Mouse (Mus musculus) thymus, postnatal 14 days (tissue): ENCODE results near the gene Ofcc1.

Source experiments
- DNase-seq: peaks from one replicate; pipeline ENCODE4 v3.0.0; 2021

Ofcc1 gene

DNA sequence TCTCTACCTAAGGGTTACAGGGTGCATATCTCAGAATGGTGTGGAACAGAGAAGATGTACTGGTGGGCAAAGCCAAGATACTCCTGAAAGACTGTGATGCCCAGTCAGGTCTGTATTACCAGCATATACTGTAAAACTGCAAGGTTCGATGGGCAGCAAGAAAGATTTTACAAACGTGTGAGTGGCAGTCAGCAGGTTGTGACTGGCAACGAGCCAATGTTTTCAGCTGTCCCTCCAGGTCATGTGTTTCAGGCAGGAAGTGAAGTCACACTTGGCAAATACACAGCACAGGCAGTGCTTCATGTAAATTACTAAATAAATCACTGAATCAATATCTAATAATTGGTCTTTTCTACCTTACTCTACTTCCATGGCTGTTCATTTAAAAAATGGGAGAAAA, at the start of gene Ofcc1:
TSS of gene Ofcc1 (minus strand) at position 163 of the 400 bp plus-strand sequence.
- DNase-seq, result no peak

DNA sequence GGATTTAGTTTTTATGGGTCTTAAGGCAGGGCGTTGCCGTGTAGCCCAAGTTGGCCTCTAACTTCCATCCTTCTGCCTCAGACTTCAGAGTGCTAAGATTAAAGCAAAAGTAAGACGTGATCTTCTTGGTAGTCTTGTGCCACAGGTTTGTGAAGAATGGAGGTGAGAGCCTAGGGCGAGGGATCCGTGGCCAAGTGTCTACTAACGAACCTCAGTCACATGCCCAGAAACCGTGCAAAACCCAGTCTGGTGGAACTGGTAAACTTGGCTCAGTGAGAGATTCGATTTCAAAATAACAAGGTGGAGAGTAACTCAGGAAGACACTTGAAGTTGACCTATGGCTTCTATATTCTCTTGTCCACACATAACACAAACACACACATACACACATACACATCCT, 28.9 kb upstream of the Ofcc1 start:
- DNase-seq, result no peak

DNA sequence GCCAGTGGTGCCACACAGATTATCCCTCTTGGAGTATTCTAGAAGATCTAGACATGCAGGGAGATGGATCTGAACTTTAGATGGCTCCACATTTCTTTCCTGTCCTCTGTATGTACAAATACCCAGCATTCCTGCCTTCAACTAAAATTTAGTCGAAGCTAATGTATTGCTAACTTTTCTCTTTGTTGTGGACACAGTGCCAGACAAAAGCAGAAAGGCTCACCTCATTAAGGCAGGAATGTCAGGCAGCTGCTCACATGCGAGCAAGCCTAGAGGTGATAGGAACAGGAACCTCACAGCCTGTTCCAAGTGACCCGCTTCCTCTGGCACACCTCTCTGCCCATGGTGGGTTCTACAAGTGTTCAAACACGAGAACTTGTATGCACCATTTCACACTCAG, 26.2 kb upstream of the Ofcc1 start:
- no peak for DNase-seq

DNA sequence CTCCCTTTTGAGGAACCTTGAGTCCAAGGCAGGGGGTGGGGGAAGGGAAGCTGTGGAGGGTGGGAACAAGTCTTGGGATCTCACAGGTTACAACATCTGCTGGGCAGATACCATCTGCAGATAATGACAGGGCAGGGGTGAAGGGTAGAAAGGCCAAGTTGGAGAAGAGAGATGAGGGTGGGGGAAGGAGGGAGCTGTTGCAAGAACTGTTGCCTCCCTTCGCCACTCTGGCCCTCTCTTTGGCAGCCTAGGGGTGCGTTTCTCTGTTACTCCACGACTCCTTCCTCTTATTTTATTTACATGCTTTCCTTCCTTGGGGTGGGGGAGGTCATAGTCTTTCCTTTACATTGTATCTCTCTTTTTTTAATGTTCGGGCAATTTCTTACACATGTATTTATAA, 23.7 kb upstream of the Ofcc1 start:
- DNase-seq, result no peak

DNA sequence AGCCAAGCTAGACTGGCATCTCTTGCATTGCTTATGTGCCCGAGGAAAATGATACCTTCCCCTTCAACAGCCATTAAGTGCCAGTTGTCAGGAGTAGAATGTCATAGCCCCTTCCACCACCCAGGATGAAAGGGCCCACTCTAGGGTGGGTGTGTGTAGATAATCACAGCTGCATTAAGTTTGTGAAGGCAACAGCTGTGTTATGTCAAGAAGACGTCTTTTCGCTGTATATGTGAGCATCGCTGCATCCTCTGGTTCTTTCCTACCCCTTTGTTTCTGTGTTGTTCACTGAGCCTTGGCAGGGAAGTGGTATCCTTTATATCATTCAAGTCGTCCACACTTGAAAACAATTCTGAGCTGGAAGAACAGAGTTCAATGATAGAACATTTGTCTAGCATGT, 15.5 kb upstream of the Ofcc1 start:
- DNase-seq, result no peak

DNA sequence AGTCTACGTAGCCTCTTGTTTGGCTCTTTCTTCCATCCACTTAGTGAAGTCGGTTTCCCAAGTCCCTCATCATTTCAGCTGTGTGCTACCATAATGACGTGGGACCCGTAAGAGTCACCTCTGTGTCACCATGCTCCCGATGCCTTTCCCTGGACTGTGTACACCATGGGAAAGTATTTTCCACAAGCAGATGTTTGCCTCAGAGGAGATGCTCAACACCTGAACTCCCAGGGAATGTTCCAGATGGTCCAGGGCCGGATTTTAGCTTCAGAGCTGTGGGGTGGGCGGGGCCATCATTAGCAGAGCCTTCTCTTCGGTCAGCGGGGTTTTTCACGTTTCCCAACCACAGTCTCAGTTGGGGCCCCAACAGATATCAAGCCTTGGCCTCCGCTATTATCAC, 5.5 kb upstream of the Ofcc1 start:
- no peak for DNase-seq

DNA sequence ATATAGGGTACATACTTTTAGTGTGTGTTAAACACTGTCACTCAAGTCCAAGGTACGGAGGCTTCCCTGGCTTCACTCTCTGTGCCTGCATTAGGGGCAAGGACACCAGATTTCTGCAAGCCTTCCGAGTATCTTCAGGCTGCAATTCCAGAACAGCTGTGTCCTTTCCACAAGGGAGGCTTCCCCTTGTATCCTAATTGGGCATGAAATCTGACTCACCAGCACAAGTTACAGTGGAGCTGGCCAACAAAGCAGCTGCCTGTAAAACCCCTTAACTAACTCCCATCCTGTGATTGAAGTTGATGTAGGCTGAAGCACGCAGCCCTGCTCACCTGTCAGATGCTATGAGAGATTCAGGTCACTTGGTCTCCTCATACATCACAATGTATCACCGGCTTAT, 3.6 kb upstream of the Ofcc1 start:
- no peak for DNase-seq

DNA sequence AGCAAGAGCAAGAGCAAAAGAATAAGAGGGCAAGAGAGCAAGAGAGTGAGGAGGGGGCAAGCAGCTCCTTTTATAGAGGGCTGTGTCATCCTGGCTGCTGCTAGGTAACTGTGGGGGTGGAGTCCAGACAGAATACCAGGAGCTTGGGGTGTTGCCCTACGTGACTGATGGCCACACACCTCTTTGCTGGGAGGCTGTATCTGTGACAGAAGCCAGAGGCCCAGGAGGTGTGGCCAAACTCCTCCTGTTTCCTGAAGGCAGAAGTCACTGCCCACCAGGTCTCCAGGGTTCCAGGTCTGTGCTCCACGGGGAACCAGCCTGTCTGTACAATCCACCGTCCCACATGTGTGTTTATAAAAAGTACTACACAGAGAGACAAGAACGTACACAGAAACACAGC, 558 bp downstream of the Ofcc1 start:
- DNase-seq, result no peak

DNA sequence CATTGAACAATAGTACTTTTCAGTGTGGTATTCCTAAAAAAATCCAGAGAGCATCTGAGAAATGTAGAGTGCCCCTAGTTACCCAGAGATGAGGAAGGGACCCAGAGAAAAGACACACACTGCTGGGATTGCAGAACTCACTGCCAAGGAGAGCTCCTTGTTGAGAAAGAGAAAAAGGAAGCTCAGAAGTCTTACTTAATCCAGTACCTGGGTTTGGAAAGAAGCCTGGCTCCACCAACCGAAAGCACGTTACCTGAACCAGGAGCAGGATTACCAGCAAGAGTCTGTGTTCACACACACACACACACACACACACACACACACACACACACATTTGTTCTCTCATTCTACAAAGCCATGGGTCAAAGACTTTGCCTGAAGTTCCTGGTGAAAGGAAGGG, 14.2 kb downstream of the Ofcc1 start:
- DNase-seq, result no peak

DNA sequence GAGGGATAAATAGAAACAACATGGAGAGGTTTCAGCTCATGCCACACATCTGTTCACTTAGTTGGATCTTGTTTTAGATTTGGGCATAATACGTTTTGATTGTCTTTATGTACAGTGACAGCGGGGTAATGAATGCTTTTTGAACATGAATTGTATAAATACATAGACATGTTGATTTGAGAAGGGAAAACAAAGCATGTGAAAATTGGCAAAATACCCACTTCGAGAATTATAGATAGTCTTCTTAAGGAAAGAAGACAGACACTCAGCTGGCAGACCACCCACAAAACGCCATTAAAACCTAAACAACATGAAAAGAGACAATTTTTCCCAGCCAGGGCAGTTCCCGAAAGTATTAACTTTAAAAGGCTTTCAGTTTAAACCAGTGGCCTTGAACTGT, 37.9 kb downstream of the Ofcc1 start:
- DNase-seq, result no peak

DNA sequence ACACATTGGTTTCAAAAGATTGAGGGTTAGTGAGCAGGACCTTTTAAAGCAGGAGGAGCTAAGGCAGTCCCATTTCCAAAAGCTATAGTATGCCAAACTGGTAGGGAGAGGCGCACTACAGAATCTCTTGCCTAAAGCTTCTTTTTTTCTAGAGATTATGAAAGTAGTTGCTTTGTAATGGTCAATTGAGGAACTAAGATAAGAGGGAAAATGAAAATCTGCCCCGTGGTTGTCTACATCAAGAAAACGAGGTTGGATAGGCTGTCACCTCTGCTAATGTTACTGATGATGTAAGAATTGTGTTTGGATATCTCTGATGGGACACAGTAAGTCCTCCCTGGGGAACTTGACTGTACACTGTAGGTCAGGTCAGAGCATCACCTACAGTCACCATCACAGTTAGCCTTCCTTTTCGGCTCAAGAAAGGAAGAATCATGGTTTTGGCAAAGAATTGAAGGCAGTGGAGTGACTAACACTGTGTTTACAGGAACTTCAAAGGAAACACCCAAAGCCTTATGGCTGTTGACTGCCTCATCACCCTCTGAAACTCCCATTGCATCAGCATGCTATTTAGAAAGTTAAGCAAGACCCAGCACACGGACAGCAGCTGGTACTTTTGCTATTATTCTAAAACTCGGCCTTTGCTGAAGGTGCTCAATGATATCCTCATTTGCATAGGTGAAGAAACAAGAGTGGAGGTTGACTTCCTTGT, 40.3 kb downstream of the Ofcc1 start:
- no peak for DNase-seq

DNA sequence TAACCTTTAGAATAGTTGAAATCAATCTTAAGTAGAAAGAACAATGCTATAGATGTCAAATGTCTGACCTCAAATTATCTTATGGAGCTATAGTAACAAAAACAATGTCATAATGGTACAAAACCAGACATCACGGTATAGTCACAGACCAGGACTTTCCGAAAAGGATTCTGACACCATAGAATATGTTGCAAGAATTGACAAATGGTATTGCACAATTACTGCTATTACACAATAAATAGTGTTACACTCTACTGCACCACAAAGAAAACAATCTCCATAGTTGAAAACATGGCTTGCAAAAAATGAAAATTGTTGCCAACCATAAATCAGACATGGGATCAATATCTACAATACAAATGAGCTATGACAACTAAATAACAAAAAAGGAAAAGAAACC, 43.5 kb downstream of the Ofcc1 start:
- DNase-seq, result no peak

DNA sequence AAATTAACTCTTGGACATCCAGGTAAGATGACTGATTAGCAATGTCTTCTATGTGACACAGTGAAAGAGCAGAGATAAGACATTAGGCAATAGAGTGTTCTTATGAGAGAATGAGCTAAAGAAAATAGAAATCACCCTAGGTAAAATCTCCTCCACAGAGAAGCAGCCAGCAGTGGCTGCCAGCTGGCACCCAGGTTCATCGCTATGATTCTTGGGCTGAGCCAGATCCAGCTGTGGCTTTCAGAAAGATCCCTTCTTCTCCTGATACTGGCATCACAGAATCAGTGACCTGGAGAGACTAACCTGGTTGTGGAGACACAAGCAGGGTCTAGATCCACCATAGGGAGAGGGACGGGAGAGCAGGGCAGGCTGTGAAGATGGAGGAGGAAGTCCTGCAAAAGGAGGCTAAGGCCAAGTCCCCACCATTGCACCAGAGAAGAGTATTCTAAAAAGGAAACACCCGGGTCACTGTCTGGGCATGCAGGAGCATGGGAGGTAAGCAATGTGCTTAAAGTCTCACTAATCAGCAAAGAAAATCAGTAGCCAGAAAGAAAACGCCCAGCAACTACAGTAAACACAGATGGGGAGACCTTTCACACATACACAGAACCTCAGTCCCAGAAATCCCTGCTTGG, 46.0 kb downstream of the Ofcc1 start:
- no peak for DNase-seq

DNA sequence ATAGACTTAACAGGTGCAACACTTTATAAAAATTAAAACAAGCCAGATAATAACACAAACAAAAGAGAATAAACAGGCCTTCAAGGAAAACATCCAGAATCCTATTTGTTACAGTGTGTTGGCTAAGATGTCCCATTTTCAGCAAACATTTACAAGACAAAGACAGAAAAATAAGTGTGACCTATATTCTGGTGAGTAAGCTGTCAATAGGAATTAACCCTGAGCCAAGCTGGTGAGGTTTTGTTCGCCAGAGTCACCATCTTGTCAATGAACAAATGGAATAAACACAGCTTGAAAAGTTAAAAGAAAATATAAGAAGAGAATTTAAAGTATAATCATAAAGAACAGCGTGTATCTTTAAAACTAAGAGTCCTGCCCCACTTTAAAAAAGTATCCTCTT, 68.4 kb downstream of the Ofcc1 start:
- no peak for DNase-seq

DNA sequence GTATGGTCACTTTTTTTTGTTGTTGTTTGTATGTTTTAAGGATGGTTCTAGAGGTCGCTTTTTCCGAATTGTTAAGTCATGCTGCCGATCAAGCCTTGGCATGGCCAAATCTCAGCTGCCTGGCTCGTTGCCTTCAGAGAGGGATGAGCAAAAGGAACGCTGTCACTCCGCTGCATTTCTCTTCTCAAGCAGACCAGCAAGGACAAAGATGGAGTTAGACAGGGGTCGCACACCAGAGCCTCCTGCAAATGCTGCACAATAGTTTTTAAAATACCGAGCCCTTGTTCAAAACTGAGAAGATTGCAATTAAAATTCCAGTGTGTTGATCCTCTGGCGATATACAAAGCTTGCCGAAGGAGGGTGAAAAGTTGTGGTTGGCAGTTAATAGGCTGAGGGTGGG, 70.4 kb downstream of the Ofcc1 start:
- DNase-seq, result no peak

DNA sequence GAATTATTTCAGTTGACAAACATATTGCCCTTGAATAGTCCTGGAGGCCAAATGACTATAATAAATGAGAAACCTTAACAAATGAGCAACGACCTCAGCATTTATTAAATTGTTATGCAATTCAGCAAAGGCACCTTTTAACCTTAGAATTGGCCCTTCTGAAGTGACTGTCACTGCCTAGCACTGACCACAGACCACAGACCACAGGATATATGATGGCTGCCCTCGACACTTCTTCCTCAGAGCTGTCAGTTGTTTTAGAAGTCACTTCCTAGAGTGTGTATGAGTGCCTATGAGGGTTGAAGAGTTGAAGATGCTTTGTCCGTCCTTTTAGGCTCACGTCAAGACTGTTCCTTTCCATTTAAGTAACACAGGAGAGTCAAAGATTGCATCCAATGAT, 72.6 kb downstream of the Ofcc1 start:
- DNase-seq, result no peak

DNA sequence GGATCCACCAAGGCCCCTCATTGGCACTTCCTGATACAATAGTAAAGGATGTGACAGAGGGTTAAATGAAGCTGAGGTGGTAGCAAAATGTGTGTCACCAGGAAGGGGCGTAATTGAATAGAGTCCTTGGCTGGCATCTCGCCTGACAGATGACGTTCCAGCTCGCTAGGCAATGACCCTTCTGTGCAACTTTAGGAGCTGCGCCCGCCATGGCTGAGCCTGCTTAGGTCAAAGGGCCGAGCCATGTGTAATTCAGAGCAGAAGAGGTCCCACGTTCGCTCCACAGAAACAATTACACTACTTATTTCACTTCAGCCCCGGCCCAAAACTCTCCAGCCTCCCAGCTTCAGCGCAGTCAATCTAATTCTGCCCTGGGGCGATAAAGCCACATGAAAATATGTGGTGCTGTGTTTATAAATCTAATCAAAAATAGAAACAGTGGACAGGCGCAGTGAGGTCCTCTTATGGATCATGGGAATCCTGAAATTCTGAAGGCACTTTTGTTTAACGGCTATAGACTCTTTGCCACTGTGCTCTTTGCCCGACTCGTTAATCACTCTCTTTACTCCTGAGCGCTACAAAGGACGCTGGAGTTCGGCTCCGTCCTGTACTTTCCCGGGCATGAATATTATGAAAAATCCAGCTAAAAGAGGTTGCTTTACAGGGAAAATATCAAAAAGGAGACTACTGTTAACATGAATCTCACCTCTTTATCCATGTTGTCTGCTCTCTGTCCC, 73.8 kb downstream of the Ofcc1 start:
- no peak for DNase-seq

DNA sequence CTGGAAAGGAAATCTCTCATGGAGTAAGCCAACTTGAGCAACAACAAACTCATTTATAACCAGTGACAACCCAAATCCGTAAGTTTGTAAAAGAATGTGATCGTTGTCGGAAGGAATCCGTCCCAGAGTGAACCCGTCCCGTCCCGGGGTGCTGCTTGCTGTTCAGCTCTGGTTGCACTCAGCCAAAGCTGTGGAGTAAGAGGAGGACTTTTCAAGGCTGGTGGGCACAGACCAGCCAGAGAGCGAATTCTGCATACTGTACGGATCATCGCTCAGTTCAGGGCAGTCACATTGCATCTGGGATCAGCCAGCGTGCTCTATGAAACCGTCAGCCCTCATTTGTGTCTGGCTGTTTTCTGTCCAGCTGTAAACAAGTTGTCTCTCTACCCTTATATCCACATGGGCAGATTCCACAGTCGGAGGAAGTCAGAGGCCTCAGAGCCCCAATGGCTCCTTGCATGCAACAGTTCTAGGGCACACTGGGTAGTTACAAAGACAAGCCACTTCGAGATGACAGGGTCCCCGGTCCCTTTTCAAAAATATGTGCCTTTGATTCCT, 75.9 kb downstream of the Ofcc1 start:
- DNase-seq, result no peak

DNA sequence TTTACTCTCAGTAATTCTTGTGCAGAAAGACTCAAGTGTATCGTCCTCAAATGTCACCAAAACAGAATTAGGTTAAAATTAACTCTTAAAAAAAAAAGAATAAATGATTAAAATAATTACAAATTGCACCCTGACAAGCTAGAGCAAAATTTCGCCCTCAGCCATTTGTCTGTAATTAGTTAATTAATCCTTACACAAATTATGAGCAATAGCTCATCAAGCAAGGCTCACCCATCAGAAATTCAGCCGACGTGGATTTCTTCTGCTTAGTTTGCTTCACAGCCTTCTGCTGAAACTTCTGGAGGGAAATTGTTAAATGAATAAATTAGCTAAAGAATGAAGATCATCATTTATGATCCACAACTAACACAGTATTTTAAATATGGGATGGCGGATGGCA, 80.6 kb downstream of the Ofcc1 start:
- no peak for DNase-seq

DNA sequence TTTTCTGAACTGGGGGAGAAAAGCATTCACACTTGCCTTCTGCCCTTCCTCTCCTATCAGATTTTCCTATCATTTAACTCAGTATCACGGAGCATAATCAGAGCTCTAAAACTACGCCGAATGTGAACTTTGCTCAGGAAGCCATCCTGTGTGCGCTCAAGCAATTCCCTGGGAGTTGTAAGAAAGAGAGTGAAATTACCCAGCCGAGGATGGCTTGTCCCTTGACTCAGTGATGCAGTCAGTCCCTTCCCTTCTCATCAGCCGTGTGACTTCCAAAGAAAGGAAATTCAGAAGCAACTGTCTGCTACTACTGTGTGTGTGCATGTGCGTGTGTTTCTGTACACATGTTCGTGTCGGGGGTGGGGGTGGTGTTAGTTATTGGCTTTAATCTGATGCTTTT, 93.7 kb downstream of the Ofcc1 start:
- DNase-seq, result no peak

DNA sequence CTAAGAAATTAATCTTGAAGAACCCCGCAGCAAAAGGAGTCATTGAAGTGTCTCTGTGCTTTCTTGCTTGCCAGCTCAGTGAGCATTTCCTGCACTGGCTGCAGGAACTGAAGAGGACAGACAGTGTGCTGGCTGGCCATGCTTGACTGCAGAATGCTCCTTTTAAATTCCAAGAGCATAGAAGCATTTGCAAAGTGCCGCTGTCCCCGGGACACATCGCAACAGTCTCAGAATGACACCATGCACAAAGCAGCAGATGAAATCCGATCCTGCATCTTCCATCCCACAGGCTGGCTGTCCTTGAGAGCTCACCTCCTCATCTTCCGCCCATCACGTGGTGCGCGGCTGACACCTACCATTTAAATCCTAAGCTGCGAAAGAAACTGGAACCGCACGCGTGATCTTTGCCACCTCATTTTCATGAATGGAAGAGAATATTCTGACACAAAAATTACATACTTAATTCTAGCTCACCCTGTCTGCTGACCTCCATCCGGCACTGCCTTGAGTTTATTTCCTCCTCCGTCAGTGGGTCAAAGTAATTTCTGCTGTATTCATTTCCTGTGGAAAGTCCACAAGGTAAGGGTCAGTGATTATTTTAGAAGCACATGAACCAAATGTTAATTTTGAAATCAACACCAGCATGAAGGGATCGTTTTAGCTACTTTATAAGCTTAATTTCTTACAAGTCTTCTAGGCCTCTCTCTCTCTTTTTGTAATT, 98.0 kb downstream of the Ofcc1 start:
- DNase-seq, result no peak

DNA sequence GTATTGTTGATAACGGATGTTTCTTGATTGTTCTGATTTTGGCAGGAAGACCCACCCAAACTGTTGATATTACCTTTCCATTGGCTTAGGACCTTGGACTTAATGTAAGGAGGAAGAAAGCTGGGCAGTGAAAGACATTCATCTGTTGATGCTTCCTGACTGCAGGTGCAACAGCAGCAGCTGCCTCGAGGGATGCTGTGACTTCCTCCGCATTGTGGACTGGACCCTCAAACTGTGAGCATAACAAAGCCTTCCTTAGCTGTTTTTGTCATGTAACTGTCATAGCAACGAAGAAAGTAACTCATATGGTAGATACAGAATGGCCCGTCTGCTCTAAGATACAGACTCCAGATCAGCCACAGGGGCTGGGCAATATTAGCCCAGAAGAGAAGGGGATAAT, 102.5 kb downstream of the Ofcc1 start:
- DNase-seq, result no peak

DNA sequence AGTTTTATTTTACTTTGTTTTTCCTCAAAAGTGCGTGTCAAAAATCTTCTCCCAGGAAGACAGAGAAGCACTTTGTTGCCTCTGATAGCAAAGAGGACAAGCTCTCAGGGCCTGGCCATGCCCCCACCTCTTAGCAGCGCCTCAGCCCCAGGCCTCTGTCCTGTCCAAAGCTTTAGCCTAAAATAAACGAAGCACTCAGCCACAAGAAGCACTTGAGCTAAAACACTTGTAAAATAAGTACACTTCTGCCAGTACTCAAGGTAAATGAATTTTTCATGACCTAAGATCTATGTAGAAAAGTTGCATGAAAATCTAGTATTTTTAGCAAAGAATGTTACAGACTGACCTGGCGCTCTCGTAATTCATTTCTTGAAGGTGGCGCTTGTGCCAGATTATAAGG, 117.4 kb downstream of the Ofcc1 start:
- no peak for DNase-seq
